Mouse (Mus musculus) cerebellum, postnatal 14 days (tissue): ENCODE measurements around the gene Echdc3.

Source experiments
- DNase-seq, 2 experiments: peaks; one replicate each; pipeline ENCODE4 v3.0.0; 2021; ENCODE audit warnings: mixed read lengths in 2 of 2

Gene Echdc3

DNA sequence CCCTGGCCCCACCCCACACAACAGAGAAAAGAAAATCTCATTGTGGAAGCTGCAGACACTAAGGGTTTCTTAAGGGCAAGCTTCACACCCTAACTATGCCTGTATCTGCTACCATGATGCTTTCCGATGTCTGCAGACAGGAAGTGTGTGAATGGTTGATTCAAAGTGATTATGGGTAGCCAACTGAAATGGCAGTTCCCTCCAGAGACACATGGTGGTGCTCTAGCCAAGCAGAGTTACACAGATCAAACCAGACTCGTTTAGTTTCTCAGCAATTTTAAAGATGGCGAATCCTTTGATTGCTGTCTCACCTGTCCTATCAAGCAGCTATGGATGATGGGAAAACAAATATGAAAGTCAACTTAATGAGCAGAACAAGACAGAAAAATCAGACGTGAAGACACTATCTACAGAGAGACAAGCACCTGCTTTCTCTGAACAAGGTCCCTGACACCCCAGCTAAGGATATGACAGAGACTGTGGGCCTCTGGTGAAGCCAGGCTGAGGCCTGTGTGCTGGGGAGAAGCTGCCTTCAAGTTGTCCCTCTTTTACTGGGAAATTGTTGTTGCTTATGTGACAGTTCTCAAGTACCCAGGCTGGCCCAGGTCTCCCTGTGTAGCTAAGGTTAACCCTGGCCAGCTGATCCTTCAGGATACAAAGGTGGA lies 7.4 kb upstream of the Echdc3 start:
- peak; percentile 91 to 94 for DNase-seq

DNA sequence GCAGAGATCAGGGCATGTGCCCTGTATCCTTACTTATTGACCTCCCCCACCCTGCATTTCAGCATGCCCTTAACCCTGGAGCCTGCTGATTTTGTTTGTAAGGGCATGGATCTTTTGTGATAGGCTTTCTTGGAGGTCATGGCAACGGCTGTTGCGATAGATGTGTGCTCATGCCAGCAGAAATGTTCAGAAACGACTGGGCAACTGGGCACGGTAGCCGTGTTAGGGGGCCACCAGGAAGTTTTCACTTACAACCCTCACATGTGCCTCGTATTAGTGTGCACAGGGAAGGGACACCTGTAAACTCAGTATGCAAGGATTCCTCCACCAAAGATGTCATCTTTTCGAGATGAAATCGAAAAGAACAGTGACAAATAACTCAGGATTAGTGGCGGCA lies 508 bp downstream of the Echdc3 start:
- no peak for DNase-seq

DNA sequence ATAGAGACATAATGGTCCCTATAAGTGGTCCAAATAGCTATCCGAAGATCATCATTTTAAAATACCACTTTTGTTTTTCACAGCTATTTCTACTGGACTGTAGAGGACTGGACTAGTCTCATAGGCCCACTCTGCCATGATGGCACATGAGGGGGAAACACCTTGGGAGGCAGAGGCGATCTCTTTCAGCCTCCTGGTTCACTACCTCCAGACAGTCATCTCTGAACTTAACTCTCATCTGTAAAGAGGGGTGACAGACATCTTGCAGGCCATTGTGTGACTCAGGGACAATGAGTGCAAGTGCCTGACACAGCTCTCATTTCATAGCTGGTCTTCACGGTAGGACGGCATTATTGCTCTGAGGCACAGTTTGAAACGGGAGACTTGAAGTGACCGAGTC lies 2.0 kb downstream of the Echdc3 start:
- DNase-seq: no peak

DNA sequence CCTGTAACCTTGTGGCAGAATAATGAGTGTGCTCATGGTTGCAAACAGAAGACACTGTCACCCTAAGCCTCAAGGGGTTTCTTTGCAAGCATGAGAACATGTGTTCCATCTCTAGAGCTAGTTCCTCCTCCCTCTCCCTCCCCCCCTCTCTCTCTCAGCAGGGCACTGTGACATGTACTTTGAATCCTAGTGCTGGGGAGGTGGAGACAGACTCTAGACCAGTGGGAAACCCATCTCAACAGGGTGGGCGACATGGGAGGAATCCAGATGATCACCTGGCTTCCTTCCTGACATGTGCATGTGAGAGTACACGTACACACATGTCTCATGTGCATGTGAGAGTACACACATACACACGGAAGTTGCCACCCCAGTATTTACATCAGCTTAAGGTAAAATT lies 3.1 kb downstream of the Echdc3 start:
- no peak for DNase-seq

DNA sequence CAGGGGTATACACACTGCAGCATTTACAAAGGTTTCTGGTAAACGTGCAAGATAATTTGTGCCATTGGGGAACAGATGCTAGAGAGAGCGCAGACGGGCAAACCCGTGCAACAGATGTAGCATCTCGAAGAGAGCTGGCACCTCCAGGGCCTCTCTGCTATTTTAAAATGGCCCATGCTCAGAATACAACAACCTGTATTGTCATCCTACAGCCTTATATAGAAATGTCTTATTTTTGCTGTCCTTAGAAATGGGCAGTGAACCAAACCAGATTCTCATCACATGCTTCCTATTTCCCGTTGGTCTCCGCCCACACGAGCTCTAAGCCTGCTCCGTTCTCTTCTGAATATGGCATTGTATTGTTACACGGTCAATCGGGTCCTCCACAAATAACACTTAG lies 3.7 kb downstream of the Echdc3 start:
- no peak for DNase-seq

DNA sequence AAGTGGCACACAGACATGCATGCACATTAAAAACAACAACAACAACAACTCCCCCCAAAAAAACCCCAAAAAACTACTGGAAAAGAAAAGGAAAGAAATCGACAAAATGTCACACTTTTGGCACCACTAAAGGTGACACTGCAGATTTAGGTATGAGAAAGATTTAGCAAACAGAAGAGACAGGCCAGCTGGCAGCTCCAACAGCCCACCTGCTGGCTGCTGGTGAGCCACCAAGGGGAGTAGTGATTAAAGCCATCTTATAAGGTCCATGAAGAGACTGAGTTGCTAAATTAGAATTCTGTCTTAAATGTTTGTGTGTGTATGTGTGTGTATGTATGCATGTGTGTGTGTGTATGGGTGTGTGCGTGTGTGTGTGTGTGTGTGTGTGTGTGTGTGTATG lies 5.1 kb downstream of the Echdc3 start:
- DNase-seq: peak; percentile 59

DNA sequence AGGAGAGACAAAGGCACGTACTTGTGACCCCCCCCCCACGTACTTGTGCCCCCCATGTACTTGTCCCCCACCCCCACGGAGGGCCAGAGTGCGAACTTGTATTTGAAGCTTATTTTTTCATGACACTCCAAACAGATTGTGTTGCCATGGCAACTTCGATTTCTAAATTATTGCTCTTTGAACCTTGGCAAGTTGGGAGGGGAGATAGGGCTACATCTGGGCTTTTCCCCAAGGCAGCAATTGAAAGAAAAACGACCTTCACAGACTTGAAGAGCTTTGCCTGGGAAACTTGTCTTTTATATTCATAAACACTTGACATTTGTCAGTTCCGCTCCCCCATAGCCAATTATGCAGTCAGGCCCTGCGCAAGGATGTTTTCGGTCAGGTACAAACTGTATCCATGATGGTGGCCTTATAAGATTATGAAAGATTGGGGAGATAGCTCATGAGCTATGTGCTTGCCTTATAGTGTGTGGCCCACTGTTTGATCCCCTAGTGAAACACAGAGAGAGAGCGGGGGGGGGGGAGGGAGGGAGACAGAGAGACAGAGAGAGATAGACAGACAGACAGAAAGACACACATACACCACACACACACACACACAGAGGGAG lies 16.4 kb downstream of the Echdc3 start:
- DNase-seq: no peak

DNA sequence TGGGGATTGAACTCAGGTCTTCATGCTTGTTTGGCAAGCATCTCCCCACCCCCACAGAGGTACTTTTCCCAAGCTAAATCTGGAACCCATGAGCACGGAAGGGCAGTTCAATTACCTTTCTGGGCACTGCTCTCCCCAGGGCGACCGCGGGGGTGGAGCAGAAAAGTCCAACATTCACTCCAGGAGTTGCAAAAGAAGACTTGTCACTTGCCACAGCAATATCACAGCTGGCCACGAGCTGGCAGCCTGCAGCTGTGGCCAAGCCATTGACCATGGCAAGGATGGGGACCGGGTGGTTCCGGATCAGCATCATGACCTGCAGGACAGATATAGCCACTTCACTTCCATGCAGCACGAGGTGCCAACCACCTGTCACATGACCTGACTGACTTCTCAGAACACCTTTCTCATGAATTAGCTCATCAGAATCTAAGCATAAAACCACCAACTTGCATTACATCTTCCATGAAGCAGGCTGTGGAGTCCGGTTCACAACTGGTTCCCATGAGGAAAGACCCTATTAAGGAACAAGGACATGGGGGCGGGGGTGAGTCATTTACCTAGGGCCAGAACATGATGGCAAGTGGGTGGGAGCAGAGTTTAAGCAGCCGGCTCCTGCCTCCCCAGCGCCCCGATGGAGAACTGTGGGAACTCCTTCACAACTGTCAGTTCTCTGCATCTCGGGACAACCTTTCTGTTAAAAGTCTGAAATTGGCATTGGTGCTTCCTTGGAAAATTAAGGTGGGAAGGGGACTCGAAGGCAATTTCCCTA lies 17.2 kb downstream of the Echdc3 start:
- DNase-seq: no peak

DNA sequence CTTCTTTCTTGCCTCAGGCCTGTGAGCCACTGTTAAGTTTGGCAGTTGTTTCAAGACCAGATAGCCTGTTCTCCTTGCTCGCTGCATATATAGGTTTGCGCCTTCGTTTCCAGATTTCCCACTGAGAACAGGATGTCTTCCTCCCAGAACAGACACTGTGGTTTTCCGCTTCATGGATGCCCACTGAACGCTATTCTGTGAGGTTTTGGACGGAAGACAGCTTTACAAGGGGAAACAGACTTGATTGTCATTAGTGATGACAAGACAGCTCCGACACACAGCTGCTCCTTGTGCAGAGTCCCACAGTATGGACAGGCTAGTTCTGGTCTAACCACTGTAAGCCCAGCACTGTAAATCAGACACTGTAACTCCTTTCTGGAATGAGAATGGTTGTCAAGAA lies 18.3 kb downstream of the Echdc3 start:
- DNase-seq: peak in 1 of 2 experiments; percentile 51

DNA sequence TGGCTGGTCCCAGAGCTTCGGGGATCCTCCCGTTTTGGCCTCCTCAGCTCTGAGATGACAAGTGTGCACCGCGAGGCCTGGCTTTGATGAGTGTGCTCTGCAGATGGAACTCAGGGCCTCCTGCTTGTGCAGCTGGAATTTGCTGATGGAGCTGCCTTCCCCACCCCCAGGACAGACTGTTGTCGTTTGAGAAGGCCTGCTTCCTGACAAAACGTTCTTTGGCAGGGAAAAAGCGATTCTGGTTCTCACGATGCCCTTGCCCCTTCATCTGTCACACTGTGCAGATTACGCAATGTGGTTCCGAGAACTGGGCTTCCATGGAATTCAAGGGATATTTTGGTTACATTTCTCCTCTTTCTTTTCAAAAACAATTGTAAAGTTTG lies 19.3 kb downstream of the Echdc3 start:
- no peak for DNase-seq

DNA sequence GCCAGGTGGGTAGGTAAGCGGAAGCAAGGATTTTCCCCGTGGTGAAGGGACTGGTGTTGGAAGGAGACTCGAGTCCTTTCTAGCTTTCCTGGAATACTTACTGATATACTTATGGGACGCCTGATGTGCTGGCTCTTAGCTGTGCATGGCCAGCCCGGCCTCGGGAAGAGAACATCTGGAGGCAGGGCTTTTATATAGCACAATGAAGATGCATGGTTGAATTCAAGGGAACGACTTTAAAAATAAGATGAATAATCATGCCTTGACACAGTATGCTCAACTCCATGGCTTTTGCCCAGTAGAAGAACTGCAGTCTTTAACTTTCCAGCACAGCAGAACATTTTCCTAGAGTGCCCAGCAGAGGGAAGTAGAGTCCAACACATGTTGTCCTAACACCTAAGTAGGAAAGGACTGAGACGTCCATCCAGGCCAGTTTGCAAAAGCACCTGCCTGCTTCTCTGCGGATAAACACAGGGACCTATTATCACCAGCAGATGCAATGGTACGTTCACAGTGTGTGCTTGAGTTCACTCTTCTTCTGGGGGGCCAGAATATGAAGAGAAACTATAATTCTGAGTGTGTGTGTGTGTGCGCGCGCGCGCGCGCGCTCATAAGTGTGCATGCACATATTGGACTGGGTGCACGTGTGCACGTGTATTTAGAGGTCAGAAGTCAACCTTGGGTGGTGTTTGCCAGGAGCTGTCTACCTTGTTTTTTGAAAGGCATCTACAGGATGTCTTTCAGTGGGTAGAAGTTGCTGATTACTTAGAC lies 19.8 kb downstream of the Echdc3 start:
- peak; percentile 84 to 86 for DNase-seq

DNA sequence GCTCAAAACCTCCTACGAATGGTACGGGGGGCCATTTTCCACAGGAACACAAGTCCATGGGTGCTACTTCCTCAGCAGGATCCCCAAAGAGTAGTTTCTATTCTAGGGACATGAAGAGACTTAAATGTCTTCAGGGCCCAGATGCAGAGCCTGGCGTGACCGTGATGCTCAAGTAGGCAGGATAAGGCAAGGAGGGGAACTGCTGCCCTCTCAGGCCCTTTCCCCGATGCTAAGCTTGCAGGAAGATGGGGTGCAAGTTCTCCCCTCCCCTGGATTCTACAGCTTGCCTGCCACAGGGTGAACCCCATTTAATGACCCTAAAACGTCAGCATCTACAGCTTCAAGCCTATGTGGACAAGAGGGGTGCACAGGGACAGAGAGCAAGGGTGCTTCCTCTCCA lies 22.8 kb downstream of the Echdc3 start:
- no peak for DNase-seq

DNA sequence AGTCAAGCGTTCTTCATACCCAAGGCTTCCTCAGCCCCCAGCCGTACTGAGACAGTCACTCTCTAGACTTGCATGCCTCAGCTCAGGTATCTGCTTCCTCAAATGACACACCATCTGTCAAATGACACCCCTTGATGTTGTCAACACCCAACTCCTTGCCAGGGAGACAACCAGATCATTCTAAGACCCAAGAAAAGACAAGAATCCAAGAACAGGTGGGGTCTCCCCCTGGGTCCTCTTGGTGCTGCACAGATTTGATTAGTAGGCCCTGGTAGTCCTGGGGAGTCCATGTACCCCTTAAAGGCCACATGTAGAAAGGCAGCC lies 23.2 kb downstream of the Echdc3 start:
- DNase-seq: peak in 1 of 2 experiments; percentile 15

DNA sequence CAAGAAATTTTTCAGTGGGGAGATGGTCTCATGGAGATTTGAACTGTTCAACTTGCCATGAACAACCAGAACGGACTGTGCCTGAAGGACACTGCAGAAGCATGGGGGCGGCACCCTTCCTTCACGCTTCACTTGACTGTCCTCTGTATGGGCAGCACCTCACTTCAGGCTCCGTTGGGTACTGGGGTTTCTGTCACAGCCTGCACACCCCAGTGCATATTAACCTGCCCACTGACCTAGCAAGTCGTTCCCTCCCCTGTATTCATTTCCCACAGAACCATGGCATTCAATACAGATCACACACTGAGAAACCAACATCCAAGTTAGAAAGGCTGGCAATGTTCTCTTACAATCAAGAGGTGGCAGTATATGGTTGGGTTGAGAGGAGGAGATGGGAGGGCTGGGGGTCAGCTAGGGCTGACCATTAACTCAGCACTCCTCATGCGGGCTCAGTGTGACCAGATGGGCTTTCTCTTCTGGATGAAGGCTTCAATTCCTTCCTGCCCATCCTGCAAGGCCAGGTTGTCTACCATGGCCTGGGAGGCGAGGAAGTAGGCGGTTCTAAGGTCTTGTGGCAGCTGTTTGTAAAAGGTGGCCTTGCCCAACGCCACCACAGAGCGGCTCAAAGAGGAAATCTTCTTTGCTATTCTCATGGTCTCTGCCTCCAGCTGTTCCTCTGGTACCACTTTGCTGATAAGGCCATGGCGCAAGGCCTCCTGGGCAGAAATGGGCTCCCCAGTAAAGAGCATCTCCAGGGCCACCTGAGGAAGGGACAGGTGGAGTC lies 23.8 kb downstream of the Echdc3 start:
- DNase-seq: no peak

DNA sequence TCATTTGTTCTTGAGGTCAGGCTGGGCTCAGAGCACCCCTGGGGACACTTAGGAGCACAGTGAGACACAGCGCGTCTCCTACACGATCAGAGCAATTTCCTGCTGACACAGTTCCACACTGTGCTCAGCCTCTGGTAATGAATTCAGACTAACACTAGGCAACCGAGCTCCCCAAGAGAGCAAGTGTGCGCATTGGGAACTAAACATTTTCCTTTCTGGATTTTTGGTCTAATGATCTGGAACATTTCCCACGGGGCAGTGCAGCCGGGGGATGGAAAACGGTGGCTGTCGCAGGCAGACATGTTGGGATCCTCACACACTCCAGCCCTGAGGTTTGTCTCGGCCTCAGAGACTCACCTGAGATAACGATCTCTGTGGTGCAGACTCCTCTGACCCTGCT lies 25.4 kb downstream of the Echdc3 start:
- no peak for DNase-seq

DNA sequence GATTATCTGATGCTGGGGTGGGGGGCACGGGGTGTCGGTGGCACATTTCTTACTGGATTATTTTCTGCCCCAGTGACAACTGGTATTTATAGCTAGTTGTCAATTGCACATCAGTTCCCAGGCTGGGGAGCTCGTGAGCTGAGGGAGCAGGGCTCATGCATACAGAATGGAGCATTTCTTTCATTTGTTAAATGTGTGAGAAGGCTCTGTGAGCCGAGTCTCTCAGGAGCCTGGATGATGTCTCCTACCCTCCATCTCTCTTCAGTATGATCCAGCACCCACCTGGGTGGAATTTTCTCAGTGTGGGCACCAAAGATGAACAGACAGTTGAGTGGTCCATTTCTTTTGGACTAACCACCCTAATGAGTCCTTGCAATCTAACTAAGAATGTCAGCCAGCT lies 25.9 kb downstream of the Echdc3 start:
- no peak for DNase-seq

DNA sequence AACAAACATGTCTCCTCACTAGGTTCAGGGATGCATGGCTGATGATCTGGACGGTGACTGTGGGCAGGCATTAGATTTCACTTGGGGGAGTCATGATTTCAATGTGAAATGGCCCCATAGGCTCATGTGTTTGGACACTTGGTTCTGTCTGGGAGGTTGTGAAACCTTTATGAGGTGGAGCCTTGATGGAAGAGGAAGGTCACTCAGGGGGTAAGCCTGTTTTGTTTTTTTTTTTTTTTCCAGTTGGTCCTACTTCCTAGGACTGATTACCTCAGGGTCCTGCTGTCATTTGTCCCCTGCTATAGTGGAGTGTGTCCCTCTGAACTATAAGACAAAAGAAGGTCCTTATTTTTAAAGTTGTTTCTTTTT lies 33.1 kb downstream of the Echdc3 start:
- no peak for DNase-seq

DNA sequence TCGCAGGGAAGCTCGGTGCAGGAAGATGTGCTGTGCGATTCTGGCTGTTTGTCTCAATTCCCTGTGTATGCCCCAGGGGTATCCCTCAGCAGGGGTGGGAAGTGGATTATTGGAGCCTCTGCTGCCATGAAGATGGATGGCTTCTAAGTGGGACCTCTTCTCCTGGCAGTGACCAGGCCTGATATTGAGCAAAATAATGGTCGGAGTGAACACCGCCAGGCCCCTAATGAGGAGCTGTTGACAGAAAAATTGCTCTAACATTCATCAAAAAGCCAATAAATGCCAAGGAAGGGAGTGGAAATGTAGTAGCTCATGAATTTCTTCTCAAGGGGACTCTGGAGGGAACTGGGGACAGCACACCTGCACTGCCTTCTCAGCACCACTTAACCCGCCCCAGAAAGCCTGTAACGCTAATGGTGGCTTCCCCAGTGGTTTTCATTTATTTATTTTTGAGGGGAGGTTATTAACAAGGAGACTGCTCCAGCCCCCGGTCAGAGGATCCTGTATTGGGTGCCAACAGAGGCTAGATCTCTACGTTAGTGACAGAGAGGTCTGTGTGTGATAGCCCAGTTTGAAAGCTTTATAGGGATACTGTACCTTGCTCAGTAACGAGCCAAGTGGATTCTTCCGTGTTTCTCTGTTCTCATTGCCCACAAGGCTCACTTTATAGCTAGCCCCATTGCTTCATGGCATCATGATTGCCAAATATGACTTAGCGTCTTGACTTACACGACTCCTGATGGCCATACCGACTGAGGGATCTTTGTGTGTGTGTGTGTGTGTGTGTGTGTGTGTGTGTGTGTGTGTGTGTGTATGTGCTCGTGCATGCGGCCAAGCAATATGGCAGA lies 33.7 kb downstream of the Echdc3 start:
- no peak for DNase-seq

DNA sequence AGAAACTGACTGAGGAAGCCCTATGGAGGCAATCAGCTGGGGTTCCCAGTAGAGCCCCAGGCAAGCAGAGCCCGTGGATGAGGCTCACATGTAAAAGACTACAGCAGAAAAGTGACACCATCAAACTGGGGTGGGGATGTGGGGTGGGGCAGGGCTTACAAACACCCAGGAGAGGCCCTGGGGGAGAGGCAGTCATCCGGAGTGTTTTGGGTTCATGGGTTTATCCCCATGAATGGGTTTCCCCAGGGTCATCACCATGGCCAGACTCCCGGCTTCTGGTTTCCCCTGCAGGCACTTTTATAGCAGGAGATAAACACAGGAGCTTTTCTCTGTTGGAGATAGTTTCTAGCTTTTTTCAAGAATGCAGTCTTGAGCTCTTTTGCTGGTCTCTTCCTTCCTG lies 39.8 kb downstream of the Echdc3 start:
- no peak for DNase-seq

DNA sequence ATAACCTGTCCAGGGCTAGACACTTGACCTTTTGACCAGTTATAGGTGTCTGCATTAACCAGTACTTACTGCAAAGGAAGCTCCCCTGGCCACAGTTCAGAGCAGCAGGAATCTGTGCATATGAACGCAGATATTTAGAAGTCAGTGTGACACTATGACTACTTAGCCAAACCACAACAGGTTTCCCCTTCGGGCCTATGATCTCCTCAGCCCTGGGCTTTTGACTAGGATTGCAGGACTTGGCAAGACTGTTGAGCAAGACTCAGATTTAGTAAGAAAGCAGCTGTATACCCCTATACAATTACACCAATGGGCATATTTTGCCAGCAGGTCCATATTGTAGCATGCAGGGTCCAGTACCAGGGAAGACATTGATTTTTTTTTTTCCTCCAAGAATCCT lies 44.3 kb downstream of the Echdc3 start:
- DNase-seq: no peak

DNA sequence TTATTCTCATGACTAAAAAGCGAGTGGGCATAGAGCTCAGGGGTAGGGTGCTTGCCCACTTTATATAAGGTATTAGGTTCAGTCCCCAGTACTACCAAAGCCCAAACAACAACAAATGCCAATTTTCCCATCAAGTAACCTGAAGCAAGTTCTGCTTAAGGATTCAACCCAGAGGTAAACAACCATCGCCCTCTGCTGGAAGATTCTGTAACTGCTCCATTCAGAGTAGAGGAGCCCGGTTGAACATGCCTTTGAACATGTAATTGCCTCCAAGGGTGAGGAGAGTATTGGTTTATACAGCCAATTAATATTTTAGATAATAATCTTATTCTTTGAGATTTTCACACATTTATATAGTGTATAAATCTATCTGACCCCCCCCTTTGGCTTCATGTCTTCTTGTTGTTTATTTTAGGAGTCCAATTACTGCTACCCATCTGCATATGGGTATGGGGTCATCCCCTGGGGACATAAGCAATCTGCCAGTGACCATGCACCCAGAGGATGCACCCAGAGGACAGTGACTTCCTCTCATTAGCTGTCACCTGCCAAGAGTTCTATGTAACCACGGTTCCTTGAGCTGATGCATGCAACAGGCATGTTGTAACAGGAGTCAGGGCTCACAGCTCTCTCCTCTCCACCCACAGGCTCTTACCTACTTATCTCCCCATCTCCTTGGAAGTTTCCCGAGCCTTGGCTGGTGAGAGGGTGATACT lies 44.8 kb downstream of the Echdc3 start:
- peak; percentile 91 to 94 for DNase-seq
